Mouse (Mus musculus) left cerebral cortex, postnatal 25 days (tissue): ENCODE measurements at regions not wholly inside any gene's neighbourhood (a gene's known extent, or its start where the extent isn't known, plus 50 kb on each side); places are given as distances from the start of the nearest gene placed in this dataset.
A peak's percentile ranks its signal among the peaks of the same experiment; 100 is the strongest.
"Not testable (repeated sequence)": the region's sequence is repeated elsewhere in the genome, so short reads cannot be mapped to it uniquely, and the experiment has no call there.

ENCODE experiments used
- DNase-seq, 2 experiments: peaks; one replicate each; pipeline ENCODE4 v3.0.0; 2022; ENCODE audit warnings: low spot score in 2 of 2, mixed read lengths in 1 of 2
- intact Hi-C: fragments of 180-260 bp; cut with DNase I; formaldehyde crosslinking; loops from one replicate; pipeline ENCODE4 v1.15.1; 2025

- no peak for DNase-seq
- intact Hi-C loops: loop anchor here (5.0 kb wide), 1 partner anchor 67 kb away; no protein-coding TSS in a partner anchor
Measured at GRCm38 (mm10) chr12:43574887-43575605, 635.1 kb downstream of the Dnajb9 start.

GRCm38 (mm10) chr12:43573186-43573585, 636.9 kb downstream of the Dnajb9 start:
- intact Hi-C loops: loop anchor here (5.0 kb wide), 1 partner anchor 69 kb away; no protein-coding TSS in a partner anchor
- peak; percentile 4 to 72 for DNase-seq

GRCm38 (mm10) chr12:43527614-43528013, 682.5 kb downstream of the Dnajb9 start:
- DNase-seq: no peak
- intact Hi-C loops: no loop called here

GRCm38 (mm10) chr12:43507458-43507857, 702.7 kb downstream of the Dnajb9 start:
- DNase-seq, intact Hi-C loops: not testable (repeated sequence)

GRCm38 (mm10) chr12:43489896-43490295, 720.2 kb downstream of the Dnajb9 start:
- intact Hi-C loops: no loop called here
- no peak for DNase-seq

GRCm38 (mm10) chr12:43482683-43483082, 727.4 kb downstream of the Dnajb9 start:
- intact Hi-C loops: no loop called here
- DNase-seq: no peak

GRCm38 (mm10) chr12:43462543-43462942, 747.6 kb downstream of the Dnajb9 start:
- intact Hi-C loops: no loop called here
- peak in 1 of 2 experiments; percentile 47 for DNase-seq
